Comparison of ENCODE assay signal across 7 mouse cellular contexts in the genomic region with DNA sequence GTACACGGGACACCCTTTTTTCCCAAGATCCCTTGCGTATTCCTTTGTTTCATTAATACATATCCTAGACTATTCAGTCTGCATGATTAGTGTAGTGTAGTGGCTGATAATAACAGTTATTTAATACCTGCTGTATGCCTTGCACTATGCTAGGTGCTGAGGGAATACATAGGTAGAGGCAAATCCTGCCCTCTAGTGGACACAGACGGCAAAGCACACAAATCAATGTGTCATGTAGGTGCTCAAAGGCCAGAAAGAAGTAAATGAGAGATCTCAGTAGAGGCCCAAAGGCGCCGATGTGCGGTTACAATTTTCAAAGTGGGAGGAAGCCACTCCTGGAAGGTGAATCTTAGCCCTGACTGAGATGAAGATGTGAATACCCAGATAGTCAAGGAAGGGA. TPM values are rescaled to one million over a fixed set of nuclear protein-coding genes. Genes with fewer than 3 reads are reported as not detected.
DNase-seq lines count a peak whose midpoint lies in the region; ATAC-seq lines count a peak whose summit lies in the region.

No protein-coding gene starts in this region.

- intact Hi-C loops in heart, postnatal 36 days (cut with DNase I) = no loop called here

- no peak overlapping the region for H3K9ac ChIP-seq in liver, embryonic 13.5 days

- no peaks in the 10 kb centered on the region for H3K4me1 ChIP-seq in liver, embryonic 13.5 days (replicated peaks)

- no peaks in the 10 kb centered on the region for H3K9me3 ChIP-seq in liver, embryonic 13.5 days (replicated peaks)

- H3K4me3 ChIP-seq in liver, embryonic 13.5 days (replicated peaks) = no peak overlapping the region

- no peak for ATAC-seq in liver, embryonic 13.5 days (ENCODE audit: low read depth)

- H3K4me2 ChIP-seq in liver, embryonic 13.5 days = no peak overlapping the region

- DNase-seq in layer of hippocampus, adult 11-12 months (ENCODE audit: low spot score) = peak; percentile 68
- DNase-seq in layer of hippocampus, adult 9-11 months = no peak
- peak; percentile 69 for DNase-seq in NIH3T3 (ENCODE audit: low read depth)
- DNase-seq in cerebellum, adult 9-10 months = peak; percentile 44
- DNase-seq in heart, postnatal 36 days = peak; percentile 35 to 62
- DNase-seq in liver, embryonic 13.5 days = peak; percentile 32
- DNase-seq in retina, postnatal 7 days (ENCODE audit: low read depth, low spot score) = peak; percentile 23

- no peak overlapping the region for H3K27ac ChIP-seq in liver, embryonic 13.5 days

- peaks cover 9% of the 10 kb centered on the region; the same call in 1 of the 2 replicates for H3K27me3 ChIP-seq in liver, embryonic 13.5 days

- H3K36me3 ChIP-seq in liver, embryonic 13.5 days = no peaks in the 10 kb centered on the region

- 47% methylated on average over 6 of the region's 6 CpGs for WGBS in liver, embryonic 13.5 days (ENCODE audit: insufficient replicate concordance)

RNA-seq across cellular contexts. Expression of a gene that starts 34.3 kb away (rescaled TPM):
- not detected for total RNA-seq in heart, postnatal 36 days (2021)
- 0.03 TPM in 1 of 2 replicates, not detected in the other for polyA plus RNA-seq in liver, embryonic 13.5 days (2015; fragmentation: Nextera tagmentation; extraction: Ambion mirVana)

RNA-seq across cellular contexts. Expression of a gene that starts 39.2 kb away (rescaled TPM):
- total RNA-seq in heart, postnatal 36 days (2021) = 100 to 1,000 TPM; 239 to 279 TPM
- 102 and 145 TPM in 2 replicates for polyA plus RNA-seq in liver, embryonic 13.5 days (2015; fragmentation: Nextera tagmentation; extraction: Ambion mirVana)
